Mouse (Mus musculus) limb, embryonic 11.5 days (tissue): ENCODE measurements around the gene Ap1b1. TPM values are rescaled to one million over a fixed set of nuclear protein-coding genes. Genes with fewer than 3 reads are reported as not detected.

Experiments
- ATAC-seq: fragments of 200-750 bp; cut with Nextera tagmentation; 2 replicates; pipeline ENCODE4 v1.8.0; 2017; ENCODE audit warnings: low read depth; ENCODE audit not compliant: insufficient number of reproducible peaks, low FRiP score, low TSS enrichment
- DNase-seq: peaks from one replicate; pipeline ENCODE4 v3.0.0-alpha.2; 2015; ENCODE audit warnings: low spot score
- H3K27ac ChIP-seq: fragments of 300-500 bp; sonication (generic); replicated peaks from 2 replicates; pipeline ENCODE4 v1.5.1; 2014; ENCODE audit warnings: low read depth, mild to moderate bottlenecking, low read length
- H3K27me3 ChIP-seq: fragments of 300-500 bp; sonication (generic); 2 replicates; pipeline ENCODE4 v1.6.1; 2014; ENCODE audit warnings: mild to moderate bottlenecking, low read length, mixed read lengths; ENCODE audit not compliant: control insufficient read depth, insufficient read depth
- H3K36me3 ChIP-seq: fragments of 300-500 bp; sonication (generic); 2 replicates; pipeline ENCODE4 v1.6.1; 2014; ENCODE audit warnings: mild to moderate bottlenecking, low read length, moderate library complexity, mixed read lengths; ENCODE audit not compliant: control insufficient read depth, insufficient read depth
- H3K4me1 ChIP-seq: fragments of 300-500 bp; sonication (generic); 2 replicates; pipeline ENCODE4 v1.6.1; 2014; ENCODE audit warnings: low read length, mixed read lengths; ENCODE audit not compliant: control insufficient read depth, insufficient read depth
- H3K4me2 ChIP-seq: fragments of 300-500 bp; sonication (generic); 2 replicates; pipeline ENCODE4 v1.6.1; 2014; ENCODE audit warnings: low read depth, mild to moderate bottlenecking, moderate library complexity; ENCODE audit not compliant: severe bottlenecking
- H3K4me3 ChIP-seq: fragments of 300-500 bp; sonication (generic); 2 replicates; pipeline ENCODE4 v1.5.1; 2014; ENCODE audit warnings: low read depth, low read length
- H3K9ac ChIP-seq: fragments of 300-500 bp; sonication (generic); 2 replicates; pipeline ENCODE4 v1.6.1; 2014; ENCODE audit warnings: mild to moderate bottlenecking, low read length
- H3K9me3 ChIP-seq: fragments of 300-500 bp; sonication (generic); 2 replicates; pipeline ENCODE4 v1.6.1; 2016; ENCODE audit warnings: low read length; ENCODE audit not compliant: control insufficient read depth
- WGBS: fragments of 180-500 bp; shearing (Covaris S2); extraction: QIAGEN DNeasy Blood & Tissue Kit; methylation state at CpG from one replicate; pipeline ENCODE4 v1.1.7; 2014; 5-methylcytosine and 5-hydroxymethylcytosine counted together
- polyA plus RNA-seq: library from polyadenylated mRNA; unstranded; fragments of >200 nt; fragmentation: Nextera tagmentation; extraction: Ambion mirVana; gene quantifications from 2 replicates; pipeline ENCODE4 v1.2.1, GENCODE M21; 2014

Gene Ap1b1
- polyA plus RNA-seq, 1 experiment from 2014 or later, result 48.9 TPM

DNA sequence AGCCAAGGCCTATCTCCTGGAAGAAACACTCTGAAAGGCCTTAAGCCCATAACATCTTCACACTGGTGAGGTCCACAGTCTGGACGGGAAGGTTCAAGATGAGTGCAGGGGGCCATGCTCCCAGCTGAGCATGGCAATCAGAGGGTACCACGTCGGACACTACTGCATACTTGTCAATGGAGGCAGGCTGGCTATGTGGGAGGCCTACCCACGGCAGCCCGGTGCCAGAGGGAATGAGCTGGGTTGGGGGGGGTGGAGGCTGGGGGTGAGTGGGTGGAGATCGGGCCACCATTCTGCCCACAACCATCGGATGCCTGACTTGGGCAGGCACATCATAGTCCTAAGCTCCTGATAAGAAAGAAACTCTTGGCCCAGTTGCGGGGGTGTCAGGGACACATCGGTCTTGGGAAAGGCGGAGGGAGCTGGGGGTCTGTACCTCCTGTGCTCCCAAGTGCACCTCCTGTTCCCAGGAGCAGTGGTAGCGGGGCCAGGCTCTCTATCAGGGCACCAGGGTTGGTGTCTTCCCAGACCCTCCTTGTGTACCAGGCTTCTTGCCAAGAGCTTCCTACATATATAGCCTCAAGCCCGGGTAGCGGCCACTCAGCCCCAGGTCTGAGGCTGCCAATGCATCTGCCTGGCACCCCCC lies 76.4 kb downstream of the Ap1b1 start:
- no peak for ATAC-seq
- no peak overlapping the region for H3K4me2 ChIP-seq
- peaks cover 43% of the 10 kb centered on the region for H3K4me1 ChIP-seq
- H3K27me3 ChIP-seq, result peaks cover 66% of the 10 kb centered on the region
- DNase-seq, result no peak
- H3K9ac ChIP-seq, result no peak overlapping the region
- WGBS, result 66% methylated on average over 13 of the region's 13 CpGs
- H3K27ac ChIP-seq, result no peak overlapping the region
- H3K9me3 ChIP-seq, result no peaks in the 10 kb centered on the region
- no peak overlapping the region for H3K4me3 ChIP-seq
- H3K36me3 ChIP-seq, result no peaks in the 10 kb centered on the region

DNA sequence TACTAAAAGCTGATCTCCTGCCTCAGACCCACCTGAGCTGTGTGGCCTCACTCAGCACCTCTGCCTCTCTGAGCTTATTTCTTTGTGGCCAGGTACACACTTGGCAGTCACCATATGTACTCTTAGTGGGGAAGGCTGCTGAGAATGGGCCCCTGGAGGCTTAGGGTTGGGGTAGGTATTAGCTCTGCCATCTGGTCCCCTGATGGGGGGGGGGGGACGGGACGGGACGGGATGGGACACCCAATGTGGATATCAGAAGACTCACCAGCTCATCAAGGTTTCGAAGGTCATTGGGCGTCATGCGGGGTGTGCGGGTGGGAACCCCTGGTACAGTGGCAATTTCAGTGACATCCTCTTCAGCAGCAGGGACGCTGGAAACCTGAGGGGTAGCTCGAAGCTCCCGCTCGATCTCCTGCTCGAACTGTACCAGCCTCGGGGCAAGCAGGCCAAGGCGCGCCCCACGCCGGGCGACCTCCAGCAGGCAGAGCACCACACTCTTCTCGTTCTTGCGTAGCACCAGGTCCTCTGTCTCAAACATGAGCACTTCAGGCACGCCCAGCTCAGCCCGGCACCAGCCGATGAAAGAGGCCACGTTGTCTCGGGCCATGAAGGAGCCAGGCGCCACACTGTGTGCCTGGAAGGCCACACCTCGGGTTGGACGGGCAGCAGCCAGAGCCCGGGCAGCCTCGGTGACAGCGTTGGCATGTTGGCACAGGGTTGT lies 77.1 kb downstream of the Ap1b1 start:
- peaks cover 61% of the 10 kb centered on the region for H3K27me3 ChIP-seq
- H3K4me2 ChIP-seq, result peak overlapping the region; percentile 92; the same call in 1 of the 2 replicates
- no peak overlapping the region for H3K9ac ChIP-seq
- no peaks in the 10 kb centered on the region for H3K9me3 ChIP-seq
- ATAC-seq (no peak), DNase-seq (peak; percentile 47)
- peaks cover 39% of the 10 kb centered on the region for H3K4me1 ChIP-seq
- H3K36me3 ChIP-seq, result peaks cover 3% of the 10 kb centered on the region; the same call in 1 of the 2 replicates
- WGBS, result 46% methylated on average over 31 of the region's 31 CpGs
- H3K27ac ChIP-seq, result no peak overlapping the region
- H3K4me3 ChIP-seq, result peak overlapping the region; percentile 67

DNA sequence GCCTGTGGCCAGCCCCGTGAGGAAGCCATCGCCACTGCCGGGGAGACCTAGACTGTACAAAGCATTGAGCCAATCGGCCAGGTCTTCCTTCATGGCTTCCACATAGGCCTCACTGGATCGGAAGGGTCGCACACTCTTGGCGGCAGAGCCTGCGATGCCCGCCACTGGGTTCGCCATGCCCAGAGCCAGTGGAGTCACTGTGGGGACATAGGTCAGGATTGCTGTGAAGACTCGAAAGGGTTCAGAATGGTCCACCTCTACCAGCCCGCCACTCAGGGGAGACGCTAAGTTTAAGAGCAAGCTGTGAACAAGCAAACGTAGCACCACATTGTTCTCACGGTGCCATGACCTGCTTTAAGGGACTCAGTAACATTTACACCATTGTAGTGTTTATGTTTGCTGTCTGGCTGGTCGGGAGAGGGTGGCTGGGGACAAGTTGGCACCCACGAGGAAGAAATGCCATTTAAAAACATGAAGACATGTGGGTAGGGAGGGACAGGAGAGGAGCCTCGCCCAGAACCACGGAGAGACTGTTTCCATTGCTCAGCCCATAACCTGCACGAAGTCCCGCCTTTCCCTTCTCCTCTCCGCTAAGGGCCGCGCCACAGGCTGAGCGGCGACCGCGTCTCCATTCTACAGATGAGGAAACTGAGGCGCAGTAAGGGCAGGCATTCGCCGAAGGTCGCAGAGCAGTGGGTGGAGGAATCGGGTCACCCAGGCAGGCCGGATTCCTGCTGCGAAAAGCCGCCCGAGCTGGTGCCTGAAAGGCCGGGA lies 77.8 kb downstream of the Ap1b1 start:
- Histone ChIP-seq H3K36me3 (peaks cover 8% of the 10 kb centered on the region), H3K27ac (no peak overlapping the region), H3K27me3 (peaks cover 53% of the 10 kb centered on the region), H3K4me2 (peak overlapping the region; percentile 92), H3K9me3 (no peaks in the 10 kb centered on the region), H3K4me3 (peak overlapping the region; percentile 67), H3K4me1 (peaks cover 37% of the 10 kb centered on the region), H3K9ac (peak overlapping the region; percentile 74)
- DNase-seq, result peak; percentile 41
- 14% methylated on average over 38 of the region's 38 CpGs for WGBS
- ATAC-seq, result peak; percentile 8; the same call in 1 of the 2 replicates

DNA sequence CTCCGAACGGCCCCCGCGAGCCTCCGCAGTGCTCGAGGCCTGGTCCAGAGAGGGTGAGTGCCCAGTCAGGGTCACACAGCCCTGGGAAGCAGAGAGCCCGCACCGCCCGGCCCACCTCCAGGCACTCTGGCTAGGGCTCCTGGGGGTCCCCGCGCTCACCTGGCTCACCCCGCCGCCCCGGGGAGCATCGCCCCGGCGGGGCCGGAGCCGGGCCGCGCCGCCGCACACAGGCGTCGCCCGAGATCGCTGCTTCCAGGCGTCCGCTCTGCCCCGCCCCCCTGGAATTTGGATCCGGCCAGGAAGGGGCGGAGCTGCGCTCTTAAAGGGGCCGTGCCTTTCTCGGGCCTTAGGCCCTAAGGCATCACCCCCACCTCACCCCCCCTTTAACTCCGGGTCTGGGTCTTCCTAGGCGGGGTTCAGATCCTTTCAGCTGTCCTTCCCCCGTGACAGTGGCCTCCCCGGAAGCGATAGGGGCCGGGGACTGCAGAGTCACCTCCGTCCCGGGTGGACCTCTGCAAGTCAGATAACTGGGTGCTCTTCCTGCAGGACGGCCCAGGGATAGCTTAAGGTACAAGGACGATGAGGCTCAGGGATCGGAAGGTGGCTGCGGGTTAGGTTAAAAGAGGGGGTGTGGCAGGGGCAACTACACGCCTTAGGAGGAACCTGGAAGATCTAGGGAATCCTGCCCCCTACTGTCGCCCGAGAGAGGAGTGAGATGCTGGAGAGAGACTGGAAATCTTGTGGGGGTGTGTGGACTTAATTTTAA lies 78.6 kb downstream of the Ap1b1 start, which contains the start of gene Gas2l1:
TSS of gene Gas2l1 (minus strand) at position 272 of the 766 bp plus-strand sequence.
- peaks cover 46% of the 10 kb centered on the region for H3K27me3 ChIP-seq
- peak within 1 kb of the TSS; percentile 92 for H3K4me2 ChIP-seq
- H3K36me3 ChIP-seq, result peaks cover 11% of the 10 kb centered on the region
- peak within 1 kb of the TSS; percentile 67 for H3K4me3 ChIP-seq
- under 1% methylated on average over 49 of the region's 50 CpGs for WGBS
- ATAC-seq (peak; percentile 79), DNase-seq (peak; percentile 91)
- no peak within 1 kb of the TSS for H3K27ac ChIP-seq
- no peaks in the 10 kb centered on the region for H3K9me3 ChIP-seq
- H3K4me1 ChIP-seq, result peaks cover 32% of the 10 kb centered on the region
- H3K9ac ChIP-seq, result peak within 1 kb of the TSS; percentile 74

DNA sequence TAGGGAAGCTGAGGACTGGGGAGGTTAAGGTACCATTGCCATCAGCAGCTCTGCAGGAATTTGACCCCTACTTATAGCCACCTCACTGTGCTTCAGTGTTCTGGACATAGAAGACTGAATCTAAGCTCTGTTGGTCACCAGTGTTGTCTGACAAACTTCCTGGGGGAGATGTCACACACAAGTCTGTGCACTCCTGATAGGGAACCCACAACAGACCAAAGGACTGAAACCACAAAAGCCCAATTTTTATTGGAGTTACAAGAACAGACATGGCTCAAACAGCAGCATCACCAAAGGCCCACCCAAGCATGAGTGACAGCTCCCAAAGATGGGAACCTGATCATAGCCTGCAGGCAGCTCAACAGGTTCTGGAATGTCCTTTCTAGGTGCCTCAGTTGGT lies 80.4 kb downstream of the Ap1b1 start:
- Histone ChIP-seq H3K27ac (no peak overlapping the region), H3K36me3 (peaks cover 26% of the 10 kb centered on the region), H3K4me3 (no peak overlapping the region), H3K4me2 (no peak overlapping the region), H3K27me3 (peaks cover 27% of the 10 kb centered on the region), H3K4me1 (peaks cover 20% of the 10 kb centered on the region), H3K9me3 (no peaks in the 10 kb centered on the region), H3K9ac (no peak overlapping the region)
- ATAC-seq, result no peak
- no peak for DNase-seq

DNA sequence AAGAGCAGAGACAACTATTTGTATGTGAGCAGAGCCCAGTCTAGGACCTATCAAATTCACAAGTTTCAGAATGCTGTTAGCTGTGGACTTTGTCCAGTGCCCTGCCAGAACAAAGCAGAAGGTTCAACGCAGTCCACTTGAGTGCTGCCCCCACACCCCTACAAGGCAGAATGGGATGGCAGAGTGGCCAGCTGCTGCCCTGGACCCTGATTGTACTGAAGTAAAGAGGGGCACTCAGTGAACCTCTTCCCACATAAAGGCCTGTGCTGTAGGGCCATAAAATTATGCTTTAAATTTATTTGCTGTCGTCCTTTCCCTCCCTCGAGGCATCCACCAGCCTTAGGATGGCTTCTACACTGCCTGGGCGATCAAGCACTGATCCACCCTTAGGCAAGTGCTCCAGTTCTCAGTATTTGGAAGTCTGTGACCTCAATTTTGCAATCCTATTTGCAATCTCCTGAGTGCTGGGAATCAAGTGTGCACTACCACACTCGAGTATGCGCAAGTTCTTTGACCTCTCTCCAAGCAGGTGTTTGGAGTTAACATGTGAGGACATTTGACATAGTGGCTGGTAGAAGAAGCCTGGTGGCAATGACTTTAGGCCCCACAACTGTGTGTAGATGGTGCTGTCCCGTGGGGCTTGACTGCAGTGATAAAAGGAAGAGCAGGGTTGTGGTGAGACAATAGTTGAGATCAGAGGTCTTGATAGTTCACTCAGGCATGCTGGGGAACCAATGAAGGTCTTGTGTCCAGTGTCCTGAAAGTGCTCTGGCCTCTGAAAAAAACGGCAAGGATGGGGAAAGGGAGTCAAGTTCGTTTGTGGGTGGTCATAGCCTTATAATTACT lies 81.7 kb downstream of the Ap1b1 start:
- Histone ChIP-seq H3K4me2 (no peak overlapping the region), H3K4me3 (no peak overlapping the region), H3K27me3 (peaks cover 15% of the 10 kb centered on the region), H3K9me3 (no peaks in the 10 kb centered on the region), H3K9ac (no peak overlapping the region), H3K27ac (no peak overlapping the region), H3K4me1 (peaks cover 11% of the 10 kb centered on the region; the same call in 1 of the 2 replicates), H3K36me3 (peaks cover 38% of the 10 kb centered on the region)
- DNase-seq (no peak), ATAC-seq (no peak)
- 87% methylated on average over 9 of the region's 9 CpGs for WGBS

DNA sequence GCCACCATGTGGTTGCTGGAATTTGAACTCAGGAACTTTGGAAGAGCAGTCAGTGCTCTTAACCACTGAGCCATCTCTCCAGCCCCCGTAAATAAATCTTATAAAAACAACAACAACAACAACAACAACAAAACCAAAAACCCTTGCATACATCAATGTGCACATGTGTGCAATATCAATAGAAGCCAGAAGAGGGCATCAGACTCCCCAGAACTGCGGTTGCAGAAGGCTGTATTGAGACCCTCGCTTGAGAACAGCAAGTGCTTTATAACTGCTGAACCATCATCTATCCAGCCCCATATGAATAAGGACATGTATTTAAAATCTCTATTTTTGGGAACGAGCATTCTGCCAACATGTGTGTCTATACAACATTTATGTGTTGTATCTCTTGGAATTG lies 88.3 kb downstream of the Ap1b1 start:
- H3K9me3 ChIP-seq, result no peaks in the 10 kb centered on the region
- no peak overlapping the region for H3K4me2 ChIP-seq
- H3K27me3 ChIP-seq, result no peaks in the 10 kb centered on the region
- no peak overlapping the region for H3K27ac ChIP-seq
- H3K4me3 ChIP-seq, result no peak overlapping the region
- DNase-seq (peak; percentile 54), ATAC-seq (no peak)
- no peaks in the 10 kb centered on the region for H3K4me1 ChIP-seq
- WGBS, result 73% methylated on average over 4 of the region's 4 CpGs
- H3K9ac ChIP-seq, result no peak overlapping the region
- peaks cover 46% of the 10 kb centered on the region; the same call in 1 of the 2 replicates for H3K36me3 ChIP-seq
